Mouse (Mus musculus): ENCODE data around the gene Rabac1.

GRCm38 (mm10) chr7:25000211-25000610 lies 27.7 kb upstream of the Rabac1 start:
- no peak for TF ChIP-seq GATA1 (IDR thresholded peaks at IDR 0.05; ENCODE audit: borderline replicate concordance, low read length)
- TF ChIP-seq FLI1 (IDR thresholded peaks at IDR 0.05; ENCODE audit: low read length) = no peak

Data from megakaryocyte, embryonic 14.5 days (primary cell).